Mouse (Mus musculus) forebrain, embryonic 16.5 days (tissue): ENCODE data around the gene Clta. TPM values are rescaled to one million over a fixed set of nuclear protein-coding genes. Genes with fewer than 3 reads are reported as not detected.

Experiments used
- ATAC-seq: fragments of 200-750 bp; cut with Nextera tagmentation; 2 replicates; pipeline ENCODE4 v1.8.0; 2017; ENCODE audit warnings: mild to moderate bottlenecking, moderate library complexity
- H3K27ac ChIP-seq: fragments of 300-500 bp; sonication (generic); 2 replicates; pipeline ENCODE4 v1.5.1; 2014; ENCODE audit warnings: low read length, control low read depth
- H3K27me3 ChIP-seq: fragments of 300-500 bp; sonication (generic); replicated peaks from 2 replicates; pipeline ENCODE4 v1.6.1; 2014; ENCODE audit warnings: low read length; ENCODE audit not compliant: control insufficient read depth, insufficient read depth
- H3K36me3 ChIP-seq: fragments of 300-500 bp; sonication (generic); 2 replicates; pipeline ENCODE4 v1.6.1; 2014; ENCODE audit not compliant: control insufficient read depth, insufficient read depth
- H3K4me1 ChIP-seq: fragments of 300-500 bp; sonication (generic); replicated peaks from 2 replicates; pipeline ENCODE4 v1.6.1; 2014; ENCODE audit warnings: low read length; ENCODE audit not compliant: control insufficient read depth, insufficient read depth
- H3K4me2 ChIP-seq: fragments of 300-500 bp; sonication (generic); 2 replicates; pipeline ENCODE4 v1.6.1; 2014; ENCODE audit warnings: mild to moderate bottlenecking, low read length, control low read depth
- H3K4me3 ChIP-seq: fragments of 300-500 bp; sonication (generic); replicated peaks from 2 replicates; pipeline ENCODE4 v1.5.1; 2014; ENCODE audit warnings: mild to moderate bottlenecking, low read length, control low read depth
- H3K9ac ChIP-seq: fragments of 300-500 bp; sonication (generic); replicated peaks from 2 replicates; pipeline ENCODE4 v1.6.1; 2014; ENCODE audit warnings: low read depth, low read length, control low read depth
- H3K9me3 ChIP-seq: fragments of 300-500 bp; sonication (generic); 2 replicates; pipeline ENCODE4 v1.6.1; 2016; ENCODE audit warnings: low read length; ENCODE audit not compliant: control insufficient read depth
- WGBS: fragments of 180-500 bp; shearing (Covaris S2); extraction: QIAGEN DNeasy Blood & Tissue Kit; methylation state at CpG from one replicate; pipeline ENCODE4 v1.1.7; 2014; 5-methylcytosine and 5-hydroxymethylcytosine counted together
- polyA plus RNA-seq: library from polyadenylated mRNA; unstranded; fragments of >200 nt; fragmentation: Nextera tagmentation; extraction: Ambion mirVana; gene quantifications from 2 replicates; pipeline ENCODE4 v1.2.1, GENCODE M21; 2015

Clta gene
- polyA plus RNA-seq, 1 experiment from 2014 or later: 296 TPM

DNA sequence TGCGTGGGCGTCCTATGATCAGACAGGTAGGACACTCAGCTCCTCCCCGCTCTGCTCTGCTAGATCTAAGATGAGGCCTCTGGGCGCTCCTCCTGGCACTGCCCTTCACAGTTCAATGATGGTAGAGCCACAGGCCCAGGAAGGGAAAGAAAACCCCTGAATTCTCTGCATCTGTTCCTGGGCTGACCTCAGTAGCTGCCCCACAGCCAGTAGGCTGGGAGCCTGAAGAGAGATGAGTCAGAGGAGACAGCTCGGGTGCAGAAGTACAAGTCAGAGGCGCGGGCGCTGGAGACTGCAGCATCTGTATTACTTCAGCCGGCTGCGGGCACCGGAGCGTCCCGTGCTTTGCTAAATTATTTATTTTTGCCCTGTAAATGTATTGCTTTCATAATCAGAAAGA lies 35.6 kb upstream of the Clta start:
- H3K36me3 ChIP-seq: no peaks in the 10 kb centered on the region
- no peak for ATAC-seq
- 55% methylated on average over 13 of the region's 13 CpGs for WGBS
- no peak overlapping the region for H3K27ac ChIP-seq
- no peaks in the 10 kb centered on the region for H3K9me3 ChIP-seq
- H3K4me3 ChIP-seq: no peak overlapping the region
- no peak overlapping the region for H3K4me2 ChIP-seq
- no peak overlapping the region for H3K9ac ChIP-seq
- H3K27me3 ChIP-seq: no peaks in the 10 kb centered on the region
- peaks cover 13% of the 10 kb centered on the region for H3K4me1 ChIP-seq

DNA sequence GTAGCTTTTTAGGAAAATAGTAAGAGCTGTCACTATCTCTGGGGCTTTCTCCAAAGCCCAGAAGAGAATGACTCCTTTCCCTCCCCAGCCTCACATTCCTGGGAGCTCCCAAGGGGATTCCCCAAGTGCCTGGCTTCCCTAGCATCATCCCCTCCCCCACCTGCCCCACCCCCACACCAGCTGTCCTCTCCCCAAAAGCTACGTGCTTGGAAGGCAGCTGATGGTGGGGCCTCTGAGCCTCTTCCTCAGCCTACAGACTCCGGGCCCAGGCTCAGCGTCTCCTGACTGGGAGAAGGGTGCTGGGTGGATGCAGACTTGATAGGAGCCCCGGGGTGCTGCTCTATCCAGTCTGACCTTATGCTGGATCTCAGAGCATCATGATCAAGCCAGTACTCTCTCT lies 34.9 kb upstream of the Clta start:
- peaks cover 13% of the 10 kb centered on the region for H3K4me1 ChIP-seq
- no peak overlapping the region for H3K4me2 ChIP-seq
- H3K9me3 ChIP-seq: no peaks in the 10 kb centered on the region
- H3K4me3 ChIP-seq: no peak overlapping the region
- H3K9ac ChIP-seq: no peak overlapping the region; the same call in 1 of the 2 replicates
- no peaks in the 10 kb centered on the region for H3K36me3 ChIP-seq
- H3K27ac ChIP-seq: no peak overlapping the region
- ATAC-seq: peak; percentile 57; the same call in 1 of the 2 replicates
- H3K27me3 ChIP-seq: no peaks in the 10 kb centered on the region
- 11% methylated on average over 4 of the region's 4 CpGs for WGBS

DNA sequence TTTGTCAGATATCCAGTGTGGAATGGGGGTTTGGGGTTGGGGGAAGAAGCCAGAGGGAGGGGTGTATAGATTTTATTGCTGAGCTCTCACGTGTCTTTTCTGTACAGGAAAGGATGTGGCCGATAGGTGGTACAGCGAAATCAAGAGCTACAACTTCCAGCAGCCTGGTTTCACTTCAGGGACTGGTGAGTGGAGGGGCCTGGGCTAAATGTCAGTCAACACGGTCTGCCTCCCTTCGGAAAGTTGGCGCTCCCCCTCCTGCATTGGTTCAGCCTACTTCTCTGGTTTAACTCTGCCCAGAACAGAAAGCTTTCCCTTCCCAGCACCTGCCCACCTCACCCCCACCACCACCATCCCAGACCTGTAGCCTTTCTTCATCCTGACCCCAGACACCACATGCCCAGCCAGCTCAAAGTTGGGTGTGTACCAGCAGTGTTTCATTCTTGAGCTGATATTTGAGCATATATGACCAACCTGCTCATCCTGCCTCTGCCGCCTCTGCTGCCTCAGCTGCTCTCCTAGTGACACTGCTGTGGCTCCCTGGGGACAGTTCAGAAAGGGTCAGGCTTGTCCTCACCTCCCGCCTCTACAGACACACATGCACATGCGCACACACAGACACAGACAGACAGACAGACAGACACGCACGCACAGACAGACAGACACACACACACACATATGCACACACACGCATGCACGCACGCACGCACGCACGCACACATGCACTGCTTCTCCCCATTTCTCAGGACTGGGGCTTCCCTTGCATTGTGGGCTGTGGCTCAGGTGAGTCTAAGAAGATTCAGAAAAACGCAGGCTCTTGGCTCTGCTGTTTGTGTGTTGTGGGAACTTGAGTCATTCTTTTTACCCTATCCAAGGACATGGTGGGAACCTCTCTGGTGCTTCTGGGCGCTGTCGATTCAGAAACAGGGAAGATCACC lies 33.6 kb upstream of the Clta start:
- no peak overlapping the region for H3K4me3 ChIP-seq
- H3K4me1 ChIP-seq: peaks cover 13% of the 10 kb centered on the region
- no peak overlapping the region for H3K9ac ChIP-seq
- H3K27ac ChIP-seq: no peak overlapping the region
- no peak overlapping the region for H3K4me2 ChIP-seq
- H3K36me3 ChIP-seq: no peaks in the 10 kb centered on the region
- ATAC-seq: no peak
- no peaks in the 10 kb centered on the region for H3K27me3 ChIP-seq
- H3K9me3 ChIP-seq: no peaks in the 10 kb centered on the region
- 83% methylated on average over 20 of the region's 20 CpGs for WGBS

DNA sequence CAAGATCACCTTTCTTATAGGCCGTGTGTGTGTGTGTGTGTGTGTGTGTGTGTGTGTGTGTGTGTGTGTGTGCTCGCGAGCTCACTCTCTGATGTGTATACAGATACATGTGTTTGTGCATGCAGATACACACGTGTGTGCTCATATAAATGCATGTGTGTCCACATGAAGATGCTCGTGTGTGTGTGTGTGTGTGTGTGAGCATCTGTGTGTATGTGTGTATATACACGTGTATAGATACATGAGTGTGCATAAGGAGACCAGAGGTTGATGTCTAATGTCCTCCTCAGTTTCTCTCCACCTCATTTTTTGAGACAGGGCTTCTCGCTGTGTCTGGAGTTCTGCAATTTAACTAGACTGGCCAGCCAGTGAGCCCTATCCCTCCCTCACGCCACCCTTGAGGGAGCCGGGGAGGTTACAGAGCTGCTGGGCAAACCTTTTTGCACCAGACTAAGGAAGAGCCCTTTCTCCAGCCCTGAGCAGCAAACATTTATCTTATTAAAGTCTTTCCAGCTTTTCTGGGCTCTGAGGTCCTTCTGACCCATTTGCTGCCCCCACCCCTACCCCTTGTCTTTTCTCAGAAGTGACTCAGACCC lies 32.6 kb upstream of the Clta start:
- H3K9ac ChIP-seq: no peak overlapping the region
- no peaks in the 10 kb centered on the region for H3K36me3 ChIP-seq
- WGBS: 73% methylated on average over 9 of the region's 9 CpGs
- no peak for ATAC-seq
- no peaks in the 10 kb centered on the region for H3K9me3 ChIP-seq
- no peaks in the 10 kb centered on the region for H3K27me3 ChIP-seq
- H3K4me2 ChIP-seq: no peak overlapping the region
- H3K4me1 ChIP-seq: peaks cover 13% of the 10 kb centered on the region
- H3K27ac ChIP-seq: no peak overlapping the region
- no peak overlapping the region for H3K4me3 ChIP-seq

DNA sequence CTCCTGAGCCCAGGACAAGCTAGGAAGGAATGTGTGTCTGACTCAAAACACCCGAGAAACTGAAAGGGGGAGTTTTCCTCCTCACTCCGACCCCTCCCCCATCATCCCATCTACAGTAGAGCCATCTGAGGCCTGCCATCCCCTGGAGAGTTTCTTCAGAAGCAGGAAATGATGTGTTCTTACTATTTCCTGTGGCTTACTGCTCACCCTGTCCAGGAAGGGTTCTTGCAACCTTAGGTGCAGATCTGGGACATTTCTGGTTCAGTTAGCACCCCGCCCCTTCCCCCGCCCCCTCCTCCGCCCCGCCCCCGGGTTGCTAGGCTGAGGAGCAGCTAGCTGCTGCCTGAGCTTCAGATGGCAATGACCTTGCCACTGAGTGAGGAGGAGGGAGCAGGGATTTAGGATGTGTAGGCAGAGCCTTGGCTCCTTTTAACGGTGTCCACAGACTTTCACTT lies 32.1 kb upstream of the Clta start:
- no peak overlapping the region for H3K27ac ChIP-seq
- H3K36me3 ChIP-seq: no peaks in the 10 kb centered on the region
- no peaks in the 10 kb centered on the region for H3K27me3 ChIP-seq
- no peak overlapping the region for H3K9ac ChIP-seq
- H3K4me3 ChIP-seq: no peak overlapping the region
- H3K9me3 ChIP-seq: no peaks in the 10 kb centered on the region
- H3K4me2 ChIP-seq: no peak overlapping the region
- H3K4me1 ChIP-seq: peaks cover 13% of the 10 kb centered on the region
- peak; percentile 24; the same call in 1 of the 2 replicates for ATAC-seq
- 6% methylated on average over 8 of the region's 8 CpGs for WGBS

DNA sequence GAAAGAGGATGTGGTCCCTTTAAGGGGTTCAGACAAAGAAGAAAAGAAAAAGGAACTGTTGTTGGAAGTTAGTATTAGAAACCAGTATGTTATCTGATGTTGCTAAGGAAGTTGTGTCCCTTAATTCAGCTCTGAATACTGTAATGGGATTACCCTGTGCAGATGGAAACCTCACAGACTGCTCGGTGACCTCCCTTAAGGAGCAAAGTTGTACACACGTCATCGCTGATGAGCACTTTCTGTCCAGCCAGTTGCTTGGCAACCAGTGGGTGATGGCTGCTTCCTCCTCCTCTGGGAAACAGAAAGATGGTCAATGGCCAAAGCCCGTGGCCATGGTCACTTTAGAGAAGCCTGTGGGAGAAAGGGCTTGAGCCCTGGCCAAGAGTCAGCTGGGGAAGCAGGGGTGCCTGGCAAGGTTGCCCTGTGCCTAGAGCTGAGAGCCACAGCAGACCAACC lies 30.7 kb upstream of the Clta start:
- Histone ChIP-seq H3K36me3 (no peaks in the 10 kb centered on the region), H3K9me3 (no peaks in the 10 kb centered on the region), H3K9ac (no peak overlapping the region), H3K4me2 (no peak overlapping the region), H3K27ac (no peak overlapping the region), H3K27me3 (no peaks in the 10 kb centered on the region), H3K4me3 (no peak overlapping the region), H3K4me1 (peaks cover 14% of the 10 kb centered on the region)
- WGBS: 50% methylated on average over 4 of the region's 4 CpGs
- ATAC-seq: no peak

DNA sequence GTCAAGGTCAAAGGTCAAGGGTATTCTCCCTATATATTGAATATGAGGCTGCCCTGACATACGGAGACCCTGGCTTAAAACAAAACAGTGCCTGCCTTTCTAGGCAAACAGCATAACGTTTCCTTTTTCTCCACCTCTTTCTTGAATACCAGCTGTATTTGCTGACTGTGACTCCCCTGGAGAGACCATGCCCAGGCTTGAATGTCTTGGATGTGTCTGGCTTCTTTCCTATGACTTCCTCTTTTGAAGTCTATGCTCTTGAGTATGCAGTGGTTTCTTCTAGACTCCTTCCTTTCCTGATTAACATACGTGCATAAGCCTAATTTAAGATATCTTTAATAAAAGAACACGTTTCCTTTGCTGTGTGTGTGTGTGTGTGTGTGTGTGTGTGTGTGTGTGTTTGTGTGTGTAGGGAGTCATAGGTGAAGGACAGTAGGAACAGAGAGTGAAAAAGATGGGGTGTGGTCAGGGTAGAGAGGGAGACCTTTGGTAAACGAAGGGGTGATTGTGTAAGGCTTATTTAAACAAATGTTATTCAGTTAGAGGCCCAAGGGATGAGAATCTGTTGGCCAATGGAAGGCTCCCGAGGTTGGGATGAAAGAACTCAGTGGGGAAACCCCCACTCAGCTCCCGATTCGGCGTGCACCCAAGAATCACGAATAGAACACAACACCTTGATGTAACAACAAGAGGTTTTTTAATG lies 29.2 kb upstream of the Clta start:
- H3K4me1 ChIP-seq: peaks cover 20% of the 10 kb centered on the region
- ATAC-seq: no peak
- no peaks in the 10 kb centered on the region for H3K36me3 ChIP-seq
- H3K4me2 ChIP-seq: no peak overlapping the region
- H3K9me3 ChIP-seq: no peaks in the 10 kb centered on the region
- H3K4me3 ChIP-seq: no peak overlapping the region
- H3K27me3 ChIP-seq: no peaks in the 10 kb centered on the region
- H3K9ac ChIP-seq: no peak overlapping the region
- H3K27ac ChIP-seq: no peak overlapping the region
- WGBS: 79% methylated on average over 9 of the region's 10 CpGs

DNA sequence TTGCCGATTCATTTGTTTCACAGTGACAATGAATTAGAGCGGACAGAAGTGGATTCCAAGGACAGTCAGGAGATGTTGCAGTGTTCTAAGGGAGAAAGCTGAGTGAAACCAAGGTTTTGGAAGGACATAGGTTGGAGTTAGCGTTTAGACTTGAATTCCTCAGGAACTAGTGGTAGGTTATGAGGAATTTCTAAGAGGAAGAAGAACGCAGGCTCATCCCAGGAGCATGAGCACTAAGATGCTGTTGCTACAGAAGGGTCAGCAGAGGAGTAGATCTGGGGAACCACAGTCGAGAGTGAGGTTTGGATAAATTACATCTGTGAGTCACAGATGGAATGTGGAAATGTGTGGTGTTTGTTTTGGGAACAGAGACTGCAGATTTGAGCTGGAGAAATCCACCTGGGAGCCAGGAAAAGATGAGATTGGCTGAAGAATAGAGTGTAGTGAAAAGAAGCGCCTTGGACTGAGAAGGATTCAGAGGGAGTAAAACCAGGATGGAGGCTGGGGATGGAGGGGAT lies 28.0 kb upstream of the Clta start:
- no peak overlapping the region for H3K4me2 ChIP-seq
- no peaks in the 10 kb centered on the region for H3K9me3 ChIP-seq
- H3K27ac ChIP-seq: no peak overlapping the region
- WGBS: 83% methylated on average over 6 of the region's 6 CpGs
- H3K27me3 ChIP-seq: no peaks in the 10 kb centered on the region
- H3K4me1 ChIP-seq: peaks cover 23% of the 10 kb centered on the region
- H3K4me3 ChIP-seq: no peak overlapping the region
- no peak for ATAC-seq
- H3K36me3 ChIP-seq: no peaks in the 10 kb centered on the region
- H3K9ac ChIP-seq: no peak overlapping the region
